Mouse (Mus musculus) gonadal fat pad, adult 2 months (tissue): ENCODE data around the gene Dusp27. TPM values are rescaled to one million over a fixed set of nuclear protein-coding genes. Genes with fewer than 3 reads are reported as not detected.

Experiments used
- polyA plus RNA-seq: library from polyadenylated mRNA; depleted of rRNA; stranded (reverse); fragments of >200 nt; gene quantifications from 2 replicates; pipeline ENCODE4 v1.2.3, GENCODE M21; 2012; rRNA removed

Gene Dusp27
- polyA plus RNA-seq, 1 experiment = 0.12 TPM

Other genes with a start within 250 kb of the Dusp27 start
- gene Pou2f1, start 125.2 kb downstream of the Dusp27 start, polyA plus RNA-seq = 8.5 and 8.8 TPM in 2 replicates
- 1.1 and 1.5 TPM in 2 replicates for gene Gpa33, start 2.3 kb upstream of the Dusp27 start, polyA plus RNA-seq
- gene Mael, start 110.8 kb upstream of the Dusp27 start, polyA plus RNA-seq = 1.2 and 2.6 TPM in 2 replicates
- 4.1 and 6.8 TPM in 2 replicates for gene Ildr2, start 126.2 kb upstream of the Dusp27 start, polyA plus RNA-seq